Mouse (Mus musculus): Measurements from ENCODE around the gene Gm17387.

- no peak for TF ChIP-seq POLR2A (IDR thresholded peaks at IDR 0.05; ENCODE audit: insufficient read depth, low read depth, low read length)
- peak; percentile 96 for TF ChIP-seq CTCF (IDR thresholded peaks at IDR 0.05; ENCODE audit: insufficient read depth, low read depth, low read length)
These were observed 19.6 kb downstream of the Gm17387 start for GRCm38 (mm10) chr7:141048226-141049218.

All from olfactory bulb, adult 2 months (tissue).